Mouse (Mus musculus): ENCODE results near the gene Crtc1. TPM values are rescaled to one million over a fixed set of nuclear protein-coding genes. Genes with fewer than 3 reads are reported as not detected.

The Crtc1 gene
- polyA plus RNA-seq, 1 experiment from 2014 or later, result 56.3 TPM

GRCm38 (mm10) chr8:70419879-70420643, 19.3 kb downstream of the Crtc1 start:
- Histone ChIP-seq H3K9me3 (replicated peaks; ENCODE audit: control insufficient read depth, low read length, poor library complexity, severe bottlenecking) (no peaks in the 10 kb centered on the region), H3K4me2 (ENCODE audit: low read length) (no peak overlapping the region), H3K4me1 (ENCODE audit: control insufficient read depth, insufficient read depth, low read length) (peaks cover 16% of the 10 kb centered on the region), H3K9ac (ENCODE audit: low read depth, low read length) (no peak overlapping the region), H3K27ac (ENCODE audit: low read length) (no peak overlapping the region), H3K36me3 (ENCODE audit: control insufficient read depth, insufficient read depth, low read length) (no peaks in the 10 kb centered on the region; the same call in 1 of the 2 replicates), H3K4me3 (ENCODE audit: low read depth, low read length) (no peak overlapping the region), H3K27me3 (ENCODE audit: control insufficient read depth, insufficient read depth, low read depth, low read length) (no peaks in the 10 kb centered on the region)
- ATAC-seq, result no peak
- WGBS, result 77% methylated on average over 11 of the region's 11 CpGs

GRCm38 (mm10) chr8:70418954-70419353, 20.4 kb downstream of the Crtc1 start:
- no peak overlapping the region for H3K9ac ChIP-seq (ENCODE audit: low read depth, low read length)
- peaks cover 16% of the 10 kb centered on the region for H3K4me1 ChIP-seq (ENCODE audit: control insufficient read depth, insufficient read depth, low read length)
- no peak for ATAC-seq
- no peaks in the 10 kb centered on the region for H3K27me3 ChIP-seq (ENCODE audit: control insufficient read depth, insufficient read depth, low read depth, low read length)
- no peak overlapping the region for H3K4me2 ChIP-seq (ENCODE audit: low read length)
- WGBS, result 55% methylated on average over 14 of the region's 14 CpGs
- H3K27ac ChIP-seq (ENCODE audit: low read length), result no peak overlapping the region
- no peaks in the 10 kb centered on the region; the same call in 1 of the 2 replicates for H3K36me3 ChIP-seq (ENCODE audit: control insufficient read depth, insufficient read depth, low read length)
- H3K9me3 ChIP-seq (replicated peaks; ENCODE audit: control insufficient read depth, low read length, poor library complexity, severe bottlenecking), result no peaks in the 10 kb centered on the region
- H3K4me3 ChIP-seq (ENCODE audit: low read depth, low read length), result no peak overlapping the region

- Histone ChIP-seq H3K27me3 (ENCODE audit: control insufficient read depth, insufficient read depth, low read depth, low read length) (no peaks in the 10 kb centered on the region), H3K4me2 (ENCODE audit: low read length) (no peak overlapping the region), H3K4me3 (ENCODE audit: low read depth, low read length) (no peak overlapping the region), H3K9me3 (replicated peaks; ENCODE audit: control insufficient read depth, low read length, poor library complexity, severe bottlenecking) (no peaks in the 10 kb centered on the region), H3K36me3 (ENCODE audit: control insufficient read depth, insufficient read depth, low read length) (no peaks in the 10 kb centered on the region; the same call in 1 of the 2 replicates), H3K27ac (ENCODE audit: low read length) (no peak overlapping the region), H3K9ac (ENCODE audit: low read depth, low read length) (no peak overlapping the region), H3K4me1 (ENCODE audit: control insufficient read depth, insufficient read depth, low read length) (peaks cover 16% of the 10 kb centered on the region)
- 37% methylated on average over 10 of the region's 10 CpGs for WGBS
- no peak for ATAC-seq
Observed at GRCm38 (mm10) chr8:70417914-70418313, 21.5 kb downstream of the Crtc1 start.

- no peak for ATAC-seq
- Histone ChIP-seq H3K4me2 (ENCODE audit: low read length) (no peak overlapping the region), H3K9ac (ENCODE audit: low read depth, low read length) (0 out of 2 replicates have a peak overlapping the region, but pooled peaks have one; percentile 43), H3K27me3 (ENCODE audit: control insufficient read depth, insufficient read depth, low read depth, low read length) (no peaks in the 10 kb centered on the region), H3K36me3 (ENCODE audit: control insufficient read depth, insufficient read depth, low read length) (no peaks in the 10 kb centered on the region; the same call in 1 of the 2 replicates), H3K27ac (ENCODE audit: low read length) (no peak overlapping the region), H3K4me1 (ENCODE audit: control insufficient read depth, insufficient read depth, low read length) (peaks cover 16% of the 10 kb centered on the region), H3K4me3 (ENCODE audit: low read depth, low read length) (no peak overlapping the region), H3K9me3 (replicated peaks; ENCODE audit: control insufficient read depth, low read length, poor library complexity, severe bottlenecking) (no peaks in the 10 kb centered on the region)
- WGBS, result 30% methylated on average over 6 of the region's 6 CpGs
Observed at GRCm38 (mm10) chr8:70416941-70417340, 22.4 kb downstream of the Crtc1 start.

- Histone ChIP-seq H3K9me3 (replicated peaks; ENCODE audit: control insufficient read depth, low read length, poor library complexity, severe bottlenecking) (no peaks in the 10 kb centered on the region), H3K27me3 (ENCODE audit: control insufficient read depth, insufficient read depth, low read depth, low read length) (no peaks in the 10 kb centered on the region), H3K9ac (ENCODE audit: low read depth, low read length) (no peak overlapping the region), H3K27ac (ENCODE audit: low read length) (0 out of 2 replicates have a peak overlapping the region, but pooled peaks have one; percentile 52), H3K4me3 (ENCODE audit: low read depth, low read length) (no peak overlapping the region), H3K36me3 (ENCODE audit: control insufficient read depth, insufficient read depth, low read length) (no peaks in the 10 kb centered on the region), H3K4me1 (ENCODE audit: control insufficient read depth, insufficient read depth, low read length) (peaks cover 16% of the 10 kb centered on the region), H3K4me2 (ENCODE audit: low read length) (no peak overlapping the region)
- WGBS, result 56% methylated on average over 8 of the region's 8 CpGs
- ATAC-seq, result peak; percentile 79
Observed at GRCm38 (mm10) chr8:70415540-70416451, 23.6 kb downstream of the Crtc1 start.

- ATAC-seq, result no peak
- H3K36me3 ChIP-seq (ENCODE audit: control insufficient read depth, insufficient read depth, low read length), result no peaks in the 10 kb centered on the region
- 92% methylated on average over 6 of the region's 6 CpGs for WGBS
Observed at GRCm38 (mm10) chr8:70414310-70414946, 25.0 kb downstream of the Crtc1 start.

GRCm38 (mm10) chr8:70410281-70410680, 29.1 kb downstream of the Crtc1 start:
- ATAC-seq, result no peak
- Histone ChIP-seq H3K9ac (ENCODE audit: low read depth, low read length) (no peak overlapping the region), H3K36me3 (ENCODE audit: control insufficient read depth, insufficient read depth, low read length) (no peaks in the 10 kb centered on the region), H3K27ac (ENCODE audit: low read length) (no peak overlapping the region), H3K27me3 (ENCODE audit: control insufficient read depth, insufficient read depth, low read depth, low read length) (no peaks in the 10 kb centered on the region), H3K9me3 (replicated peaks; ENCODE audit: control insufficient read depth, low read length, poor library complexity, severe bottlenecking) (no peaks in the 10 kb centered on the region), H3K4me1 (ENCODE audit: control insufficient read depth, insufficient read depth, low read length) (peaks cover 17% of the 10 kb centered on the region), H3K4me3 (ENCODE audit: low read depth, low read length) (no peak overlapping the region), H3K4me2 (ENCODE audit: low read length) (no peak overlapping the region)
- WGBS, result 95% methylated on average over 5 of the region's 5 CpGs

More at GRCm38 (mm10) chr8:70414310-70414946, 25.0 kb downstream of the Crtc1 start:
- Histone ChIP-seq H3K4me2 (ENCODE audit: low read length) (no peak overlapping the region), H3K4me3 (ENCODE audit: low read depth, low read length) (no peak overlapping the region), H3K27me3 (ENCODE audit: control insufficient read depth, insufficient read depth, low read depth, low read length) (no peaks in the 10 kb centered on the region), H3K9me3 (replicated peaks; ENCODE audit: control insufficient read depth, low read length, poor library complexity, severe bottlenecking) (no peaks in the 10 kb centered on the region), H3K4me1 (ENCODE audit: control insufficient read depth, insufficient read depth, low read length) (peaks cover 18% of the 10 kb centered on the region), H3K27ac (ENCODE audit: low read length) (no peak overlapping the region), H3K9ac (ENCODE audit: low read depth, low read length) (no peak overlapping the region)

- Histone ChIP-seq H3K9ac (ENCODE audit: low read depth, low read length) (peak overlapping the region; percentile 48; the same call in 1 of the 2 replicates), H3K4me2 (ENCODE audit: low read length) (no peak overlapping the region), H3K27ac (ENCODE audit: low read length) (peak overlapping the region; percentile 52), H3K36me3 (ENCODE audit: control insufficient read depth, insufficient read depth, low read length) (peaks cover 1% of the 10 kb centered on the region; the same call in 1 of the 2 replicates), H3K4me1 (ENCODE audit: control insufficient read depth, insufficient read depth, low read length) (peaks cover 17% of the 10 kb centered on the region), H3K4me3 (ENCODE audit: low read depth, low read length) (no peak overlapping the region), H3K9me3 (replicated peaks; ENCODE audit: control insufficient read depth, low read length, poor library complexity, severe bottlenecking) (no peaks in the 10 kb centered on the region), H3K27me3 (ENCODE audit: control insufficient read depth, insufficient read depth, low read depth, low read length) (no peaks in the 10 kb centered on the region)
- no peak for ATAC-seq
- WGBS, result 66% methylated on average over 9 of the region's 9 CpGs
Observed at GRCm38 (mm10) chr8:70409455-70409871, 29.9 kb downstream of the Crtc1 start.
